Mouse (Mus musculus): ENCODE results near the gene Nit1. TPM values are rescaled to one million over a fixed set of nuclear protein-coding genes. Genes with fewer than 3 reads are reported as not detected.

Gene Nit1
- total RNA-seq (2023), result 15.9 and 16.3 TPM in 2 replicates

DNA sequence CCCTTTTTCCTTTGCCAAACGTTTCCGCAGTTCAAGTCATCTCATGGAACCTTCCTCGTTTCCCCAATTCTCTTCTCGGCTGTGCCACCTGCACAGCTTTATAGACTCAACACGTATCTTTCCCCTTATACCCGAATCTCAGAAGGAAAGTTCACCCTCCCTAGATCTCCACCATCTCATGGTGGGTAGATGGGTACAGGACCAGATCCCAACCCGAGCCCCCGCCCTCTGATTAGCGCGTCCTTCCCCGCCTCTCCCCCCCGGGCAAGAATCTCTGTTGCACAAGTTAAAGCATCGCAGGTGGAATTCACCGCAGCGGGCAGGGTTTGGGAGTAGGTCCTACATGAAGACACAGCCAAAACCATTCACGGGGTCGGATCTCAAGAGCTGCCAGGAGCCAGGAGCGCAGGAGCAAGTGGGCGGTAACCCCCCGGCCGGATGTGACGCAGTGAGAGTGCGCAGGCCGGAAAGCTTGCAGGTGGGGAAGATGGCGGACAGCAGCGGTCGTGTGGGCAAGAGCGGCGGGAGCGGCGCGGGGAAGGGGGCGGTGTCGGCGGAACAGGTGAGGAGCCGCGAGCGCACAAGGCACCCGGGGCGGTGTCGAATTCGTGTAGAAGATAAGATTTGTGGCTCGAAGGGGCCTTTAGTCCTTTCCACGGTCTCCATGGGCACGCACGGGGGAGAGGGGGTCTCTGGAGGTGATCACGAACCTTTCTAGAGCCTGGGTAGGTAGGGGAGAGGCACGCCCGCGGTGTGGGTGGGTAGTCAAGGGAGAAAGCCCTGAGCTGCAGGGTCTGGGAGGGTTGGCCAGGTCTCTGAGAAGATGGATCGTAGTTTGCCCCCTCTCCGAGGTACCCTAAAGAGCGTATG is at the start of gene Nit1, which contains the start of gene Pfdn2:
Nit1 (minus strand) TSS at position 422 of the 870 bp plus-strand sequence.
Pfdn2 (plus strand) TSS at position 446 of the 870 bp plus-strand sequence.

DNA sequence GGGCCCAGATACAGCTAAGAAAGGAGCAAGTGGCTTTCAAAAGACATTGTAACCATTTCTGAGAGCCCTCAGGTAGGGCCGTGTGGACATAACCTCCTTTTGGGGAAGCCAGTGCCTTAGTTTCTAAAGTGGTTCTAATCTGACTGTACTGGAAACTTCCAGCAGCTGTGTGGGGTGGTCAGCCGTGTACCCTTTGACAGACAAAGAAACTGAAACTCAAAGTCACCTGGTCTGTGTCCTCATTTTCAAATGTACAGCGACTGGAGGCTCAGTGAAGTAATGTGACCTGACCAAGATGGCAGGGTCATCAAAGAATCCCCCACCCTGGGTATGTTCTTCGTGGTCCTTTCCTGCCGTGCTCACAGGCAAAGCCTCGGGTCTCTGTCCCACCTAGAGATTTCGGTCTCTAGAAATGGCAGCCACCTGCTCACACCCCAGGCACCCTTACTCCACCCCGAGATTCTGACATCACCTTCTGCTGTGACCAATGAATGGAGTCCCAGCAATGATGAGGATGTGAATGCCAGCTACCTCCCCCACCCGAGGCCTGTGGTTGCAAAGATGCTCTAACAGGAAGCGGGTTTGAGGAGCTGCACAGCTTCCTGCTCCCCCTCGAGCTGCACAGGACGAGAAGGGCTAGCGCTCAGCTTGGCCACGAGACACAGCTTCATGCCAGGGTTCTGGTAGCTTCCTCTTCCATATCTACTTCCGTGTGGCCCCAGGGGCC is 43.1 kb upstream of the Nit1 start, which contains the start of gene Arhgap30:
Arhgap30 (plus strand) TSS at position 579 of the 727 bp plus-strand sequence.

DNA sequence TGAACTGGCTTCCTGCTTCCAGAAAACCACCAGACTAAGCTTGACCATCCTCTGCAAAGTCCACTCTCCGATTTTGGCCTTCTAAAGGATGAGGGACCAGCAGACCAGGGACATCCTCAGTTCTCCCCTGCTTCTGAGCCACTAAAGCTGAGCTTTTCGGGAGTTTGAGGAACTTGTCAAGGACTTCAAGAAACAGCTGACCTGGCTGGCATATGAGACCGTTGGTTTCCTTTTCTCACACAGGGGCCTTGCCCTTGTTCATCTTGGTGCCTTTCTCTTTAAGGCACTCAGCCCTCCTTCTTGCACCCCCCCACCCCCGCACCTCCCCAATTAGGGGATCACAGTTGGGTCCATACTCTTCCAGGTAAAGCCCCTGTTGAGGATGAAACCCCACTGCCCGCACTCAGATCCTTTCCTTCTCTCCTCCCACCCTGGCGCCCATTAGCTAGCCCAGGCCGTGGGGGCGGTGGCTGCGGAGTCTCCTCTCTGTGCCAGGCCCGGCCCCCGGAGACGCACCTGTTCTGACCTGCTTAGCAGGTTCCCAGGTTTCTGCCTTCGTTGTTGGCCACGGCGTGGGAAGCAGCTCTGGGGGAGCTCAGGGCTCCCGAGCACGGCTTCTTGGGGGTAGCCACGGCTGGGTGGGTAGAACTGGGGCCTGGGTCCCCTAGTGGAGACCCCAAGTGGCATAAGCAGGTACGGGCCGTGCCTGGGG is 24.6 kb upstream of the Nit1 start, which contains the start of gene Nectin4:
Nectin4 (plus strand) TSS at position 255 of the 712 bp plus-strand sequence.

DNA sequence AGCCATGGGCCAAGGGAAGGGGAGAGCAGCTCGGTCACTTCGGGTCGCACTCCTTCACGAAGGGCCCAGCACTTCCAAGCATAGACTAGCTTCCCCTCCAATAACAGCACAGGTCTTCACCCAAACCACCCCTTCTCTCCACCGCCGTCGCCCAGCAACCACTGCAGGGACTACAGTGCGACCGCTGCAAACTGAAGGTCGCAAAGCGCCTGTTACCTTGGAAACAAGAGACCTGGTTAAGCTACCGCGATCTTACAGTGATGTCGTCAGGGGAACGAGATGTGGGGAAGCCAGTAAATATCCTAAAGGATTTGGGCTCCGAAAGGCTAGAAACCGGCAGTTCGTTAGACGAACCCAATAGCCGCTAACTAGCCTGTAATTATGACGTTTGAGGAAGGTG is 15.2 kb upstream of the Nit1 start, which contains the start of gene Klhdc9:
Klhdc9 (minus strand) TSS at position 143 of the 400 bp plus-strand sequence.

DNA sequence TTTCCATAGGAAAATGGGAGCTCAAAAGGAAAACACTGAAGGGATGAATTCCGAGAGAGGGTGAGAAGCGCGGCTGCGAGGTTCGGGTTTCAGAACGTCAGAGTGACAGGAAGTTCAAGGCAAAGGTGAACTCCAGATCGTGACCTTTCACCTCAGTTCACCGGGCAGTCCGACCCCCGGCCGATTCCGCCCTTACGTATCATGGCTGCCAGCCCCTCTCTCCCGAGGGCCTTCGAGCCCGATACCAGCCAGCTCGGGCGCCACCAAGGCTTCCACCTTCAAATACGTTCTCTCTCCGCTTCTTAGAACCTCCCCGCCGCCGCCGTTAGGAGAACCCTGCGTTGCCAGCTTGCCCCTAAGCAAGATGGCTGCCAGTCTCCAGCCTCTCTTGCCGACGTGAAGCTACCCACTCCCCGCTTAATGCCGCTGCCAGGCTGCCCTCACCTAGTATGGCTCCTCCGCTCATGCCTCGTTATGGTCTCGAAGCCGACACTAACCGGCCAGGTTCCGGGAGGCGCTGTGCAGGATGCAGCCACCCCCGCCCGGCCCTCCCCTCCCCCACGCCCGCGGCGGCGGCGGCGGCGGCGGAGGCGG is 16.5 kb downstream of the Nit1 start, which contains the start of gene Dedd:
Dedd (plus strand) TSS at position 307 of the 594 bp plus-strand sequence.

DNA sequence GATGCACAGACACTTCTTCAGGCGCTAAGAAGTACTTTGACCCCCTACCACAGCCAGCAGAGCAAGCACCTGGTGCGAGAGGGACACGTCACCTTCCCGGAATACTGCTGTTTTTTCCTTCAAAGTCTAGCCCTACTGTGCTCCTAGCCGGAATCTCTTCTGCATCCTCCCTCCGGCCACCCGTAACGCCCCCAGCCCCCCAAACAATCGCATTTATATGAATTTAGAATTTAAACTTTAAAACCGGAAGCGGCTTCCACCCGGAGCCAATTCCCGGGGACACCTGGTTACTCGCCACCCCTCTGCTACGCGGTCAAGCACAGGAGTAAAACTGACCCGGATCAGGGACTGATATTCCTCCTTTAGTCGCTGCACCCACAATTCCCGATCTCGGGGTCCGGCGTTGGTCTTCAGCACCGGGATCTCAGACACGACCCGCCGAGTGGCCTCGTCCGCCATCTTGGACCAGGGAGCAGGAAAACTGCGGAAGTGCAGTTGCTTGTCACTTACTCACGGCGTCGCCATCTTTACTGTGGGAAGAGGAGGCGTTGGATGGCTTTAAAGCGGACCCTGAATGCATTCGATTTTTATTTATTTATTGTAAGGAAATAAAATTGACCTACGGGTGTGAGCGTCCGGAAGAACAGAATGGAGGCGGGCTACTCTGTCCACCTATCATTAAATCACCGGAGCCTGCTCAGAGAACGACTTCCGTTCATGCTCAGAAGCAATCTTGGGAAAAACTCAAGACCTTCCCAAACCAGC is 51.0 kb downstream of the Nit1 start, which contains the start of gene Ufc1:
Ufc1 (minus strand) TSS at position 727 of the 765 bp plus-strand sequence.

Other genes with a start within 250 kb of the Nit1 start
- 0.91 TPM in 1 of 2 replicates, not detected in the other for gene Cfap126, start 231.7 kb downstream of the Nit1 start, total RNA-seq (2023)
- gene Sdhc, start 195.0 kb downstream of the Nit1 start, total RNA-seq (2023), result 70.1 and 76.7 TPM in 2 replicates
- not detected in 2 replicates for gene Mpz, start 194.9 kb downstream of the Nit1 start, total RNA-seq (2023)
- 0.25 and 0.38 TPM in 2 replicates for gene Pcp4l1, start 149.4 kb downstream of the Nit1 start, total RNA-seq (2023)
- not detected in 2 replicates for gene Nr1i3, start 131.7 kb downstream of the Nit1 start, total RNA-seq (2023)
- gene Tomm40l, start 123.1 kb downstream of the Nit1 start, total RNA-seq (2023), result 7.2 and 11.8 TPM in 2 replicates
- not detected in 2 replicates for gene Apoa2, start 120.6 kb downstream of the Nit1 start, total RNA-seq (2023)
- 1,184 and 1,203 TPM in 2 replicates for gene Fcer1g, start 111.3 kb downstream of the Nit1 start, total RNA-seq (2023)
- gene Adamts4, start 95.2 kb downstream of the Nit1 start, total RNA-seq (2023), result not detected in 2 replicates
- gene Ndufs2, start 94.3 kb downstream of the Nit1 start, total RNA-seq (2023), result 68.8 and 134 TPM in 2 replicates
- gene B4galt3, start 75.3 kb downstream of the Nit1 start, total RNA-seq (2023), result 115 and 168 TPM in 2 replicates
- 64.8 and 86.5 TPM in 2 replicates for gene Ppox, start 64.5 kb downstream of the Nit1 start, total RNA-seq (2023)
- gene Usp21, start 57.7 kb downstream of the Nit1 start, total RNA-seq (2023), result 27.7 and 31.0 TPM in 2 replicates
- gene Ufc1, start 50.6 kb downstream of the Nit1 start, total RNA-seq (2023), result 40.6 and 41.8 TPM in 2 replicates
- gene Dedd, start 16.5 kb downstream of the Nit1 start, total RNA-seq (2023), result 17.9 and 25.5 TPM in 2 replicates
- 39.2 and 40.6 TPM in 2 replicates for gene Pfdn2, start within 50 bp of the Nit1 start, total RNA-seq (2023)
- gene Klhdc9, start 15.2 kb upstream of the Nit1 start, total RNA-seq (2023), result not detected in 2 replicates
- gene Nectin4, start 24.5 kb upstream of the Nit1 start, total RNA-seq (2023), result 1.1 and 1.6 TPM in 2 replicates
- 268 and 358 TPM in 2 replicates for gene Arhgap30, start 43.3 kb upstream of the Nit1 start, total RNA-seq (2023)
- 111 and 118 TPM in 2 replicates for gene Usf1, start 65.7 kb upstream of the Nit1 start, total RNA-seq (2023)
- gene Tstd1, start 73.2 kb upstream of the Nit1 start, total RNA-seq (2023), result 1.6 and 2.3 TPM in 2 replicates
- gene F11r, start 91.9 kb upstream of the Nit1 start, total RNA-seq (2023), result 1.2 TPM in 2 replicates
- 6.1 and 6.8 TPM in 2 replicates for gene Alyref2, start 157.8 kb upstream of the Nit1 start, total RNA-seq (2023)
- gene Itln1, start 189.6 kb upstream of the Nit1 start, total RNA-seq (2023), result not detected in 2 replicates
- 9.8 and 13.7 TPM in 2 replicates for gene Cd244a, start 213.5 kb upstream of the Nit1 start, total RNA-seq (2023)

Measured in neutrophil, adult 65 days (primary cell).